Comparison of ENCODE assay signal across 23 mouse cellular contexts in the genomic region with DNA sequence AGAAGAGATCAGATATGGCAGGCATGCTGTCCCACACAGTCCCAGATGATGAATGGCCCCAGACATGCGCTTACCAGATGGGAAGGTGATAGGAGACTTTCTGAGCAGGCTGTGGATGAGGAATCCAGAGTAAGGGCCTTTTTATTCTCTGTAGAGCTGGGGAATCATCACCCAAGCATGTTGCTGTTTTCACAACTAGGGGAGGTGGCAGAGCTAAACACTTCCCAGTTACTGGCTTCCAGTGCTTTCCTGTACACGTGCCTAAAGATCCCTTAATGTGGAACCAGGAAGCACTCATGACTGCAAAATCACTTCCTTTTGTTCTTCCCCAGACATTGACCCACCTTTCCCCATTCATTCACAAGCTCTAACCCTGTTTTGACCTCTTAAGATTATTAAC. TPM values are rescaled to one million over a fixed set of nuclear protein-coding genes. Genes with fewer than 3 reads are reported as not detected.
DNase-seq lines count a peak whose midpoint lies in the region; ATAC-seq and TF ChIP-seq lines count a peak whose summit lies in the region.
"Had no signal": no experiment of that assay in that cellular context is flagged by ENCODE, and none has a peak within 500 bp of the region (broad histone marks: within the 10 kb centered on the region; RNA-seq: fewer than 3 reads in every experiment).

TSS of gene Lce3a (minus strand) at position 101 of the 400 bp plus-strand sequence.

- no peak within 1 kb of the TSS for H3K9ac ChIP-seq in embryonic facial prominence, embryonic 15.5 days
- no peak within 1 kb of the TSS for H3K9ac ChIP-seq in lung, postnatal 0 days (replicated peaks; ENCODE audit: low read depth)
- H3K9ac ChIP-seq in stomach, postnatal 0 days (ENCODE audit: low read length) = no peak within 1 kb of the TSS

- H3K4me3 ChIP-seq in embryonic facial prominence, embryonic 15.5 days (replicated peaks) = no peak within 1 kb of the TSS
- H3K4me3 ChIP-seq in embryonic facial prominence, embryonic 10.5 days = no peak within 1 kb of the TSS
- no peak within 1 kb of the TSS for H3K4me3 ChIP-seq in lung, adult 2 months (replicated peaks; ENCODE audit: extremely low read depth, low read depth, low read length)
- H3K4me3 ChIP-seq in lung, postnatal 0 days (ENCODE audit: low read depth, low read length) = no peak within 1 kb of the TSS
- no peak within 1 kb of the TSS for H3K4me3 ChIP-seq in stomach, postnatal 0 days (ENCODE audit: low read depth, low read length)

- no peaks in the 10 kb centered on the region for H3K36me3 ChIP-seq in embryonic facial prominence, embryonic 15.5 days
- H3K36me3 ChIP-seq in embryonic facial prominence, embryonic 10.5 days (replicated peaks) = no peaks in the 10 kb centered on the region
- H3K36me3 ChIP-seq in lung, postnatal 0 days (ENCODE audit: insufficient read depth, low read length) = no peaks in the 10 kb centered on the region
- no peaks in the 10 kb centered on the region for H3K36me3 ChIP-seq in stomach, postnatal 0 days (ENCODE audit: control insufficient read depth, insufficient read depth, low read length)
- H3K36me3 ChIP-seq: G1E had no signal

- DNase-seq in embryonic facial prominence, embryonic 10.5 days (ENCODE audit: low spot score) = no peak
- no peak for DNase-seq in lung, adult 2 months
- no peak for DNase-seq in lung, postnatal 0 days (ENCODE audit: low spot score)
- DNase-seq in stomach, postnatal 0 days (ENCODE audit: low spot score) = no peak
- no peak for DNase-seq in right cerebral cortex, postnatal 14 days
- DNase-seq: adrenal gland, adult 2 months; adrenal gland, adult 8-10 months; adrenal gland, postnatal 10 days; adrenal gland, postnatal 14 days; adrenal gland, postnatal 25 days; adrenal gland, postnatal 36 days; B cell, adult 2 months; cerebellum, adult 11 months; cerebellum, adult 11-12 months; cerebellum, adult 18-20 months had no signal

- TF ChIP-seq EP300 in lung, postnatal 0 days (IDR thresholded peaks at IDR 0.05) = no peak
- no peak for TF ChIP-seq EP300 in stomach, postnatal 0 days (optimal IDR thresholded peaks at IDR 0.05)

- H3K27ac ChIP-seq in embryonic facial prominence, embryonic 15.5 days (replicated peaks) = no peak within 1 kb of the TSS
- H3K27ac ChIP-seq in embryonic facial prominence, embryonic 10.5 days (replicated peaks) = no peak within 1 kb of the TSS
- no peak within 1 kb of the TSS for H3K27ac ChIP-seq in lung, postnatal 0 days (ENCODE audit: low read length)
- no peak within 1 kb of the TSS for H3K27ac ChIP-seq in stomach, postnatal 0 days (replicated peaks)

- no peaks in the 10 kb centered on the region for H3K27me3 ChIP-seq in embryonic facial prominence, embryonic 15.5 days
- no peaks in the 10 kb centered on the region for H3K27me3 ChIP-seq in embryonic facial prominence, embryonic 10.5 days (replicated peaks; ENCODE audit: low read depth, poor library complexity, severe bottlenecking)
- H3K27me3 ChIP-seq in lung, postnatal 0 days (replicated peaks; ENCODE audit: insufficient read depth, low read length) = no peaks in the 10 kb centered on the region
- H3K27me3 ChIP-seq in stomach, postnatal 0 days (ENCODE audit: control insufficient read depth, insufficient read depth, low read length) = no peaks in the 10 kb centered on the region
- H3K27me3 ChIP-seq: CH12.LX had no signal

- TF ChIP-seq CTCF in lung, adult 2 months (IDR thresholded peaks at IDR 0.05; ENCODE audit: insufficient read depth, low read length) = no peak
- TF ChIP-seq CTCF in lung, postnatal 0 days (IDR thresholded peaks at IDR 0.05) = no peak
- TF ChIP-seq CTCF in stomach, postnatal 0 days (IDR thresholded peaks at IDR 0.05; ENCODE audit: low read depth) = no peak

- H3K9me3 ChIP-seq in embryonic facial prominence, embryonic 15.5 days (replicated peaks) = no peaks in the 10 kb centered on the region
- H3K9me3 ChIP-seq in embryonic facial prominence, embryonic 10.5 days = no peaks in the 10 kb centered on the region
- no peaks in the 10 kb centered on the region for H3K9me3 ChIP-seq in lung, postnatal 0 days (ENCODE audit: low read length)
- no peaks in the 10 kb centered on the region for H3K9me3 ChIP-seq in stomach, postnatal 0 days (ENCODE audit: control insufficient read depth, low read length)
- H3K9me3 ChIP-seq: G1E had no signal

- no peak for TF ChIP-seq POLR2A in lung, adult 2 months (IDR thresholded peaks at IDR 0.05; ENCODE audit: borderline replicate concordance, extremely low read depth, low read depth, low read length)

- no peak for ATAC-seq in embryonic facial prominence, embryonic 15.5 days (ENCODE audit: insufficient number of reproducible peaks, low FRiP score, low TSS enrichment, low read depth)
- ATAC-seq in lung, postnatal 0 days = no peak
- ATAC-seq in stomach, postnatal 0 days (ENCODE audit: low FRiP score, low TSS enrichment) = no peak
- ATAC-seq: activated CD4-positive, CD25-positive, alpha-beta regulatory T cell, adult 4 months; CD4-positive, CD25-positive, alpha-beta regulatory T cell, adult 4 months; Patski had no signal

- H3K4me1 ChIP-seq in embryonic facial prominence, embryonic 15.5 days = no peaks in the 10 kb centered on the region
- H3K4me1 ChIP-seq in embryonic facial prominence, embryonic 10.5 days = no peaks in the 10 kb centered on the region
- H3K4me1 ChIP-seq in lung, adult 2 months (ENCODE audit: control insufficient read depth, insufficient read depth, low read length) = no peaks in the 10 kb centered on the region
- no peaks in the 10 kb centered on the region for H3K4me1 ChIP-seq in lung, postnatal 0 days (ENCODE audit: insufficient read depth, low read depth, low read length)
- no peaks in the 10 kb centered on the region for H3K4me1 ChIP-seq in stomach, postnatal 0 days (replicated peaks; ENCODE audit: control insufficient read depth, insufficient read depth)

- WGBS in embryonic facial prominence, embryonic 15.5 days = 60% methylated on average over 2 of the region's 2 CpGs
- 73% methylated on average over 2 of the region's 2 CpGs for WGBS in embryonic facial prominence, embryonic 10.5 days
- WGBS in lung, adult 2 months = 46% methylated on average over 2 of the region's 2 CpGs
- 40% methylated on average over 2 of the region's 2 CpGs for WGBS in lung, postnatal 0 days
- 50% methylated on average over 2 of the region's 2 CpGs for WGBS in stomach, postnatal 0 days

- H3K4me2 ChIP-seq in embryonic facial prominence, embryonic 15.5 days (replicated peaks) = no peak within 1 kb of the TSS
- no peak within 1 kb of the TSS for H3K4me2 ChIP-seq in lung, postnatal 0 days (replicated peaks; ENCODE audit: low read depth, low read length)
- no peak within 1 kb of the TSS for H3K4me2 ChIP-seq in stomach, postnatal 0 days (replicated peaks; ENCODE audit: low read depth)

RNA-seq across cellular contexts. Expression of gene Lce3a, which starts in this region (rescaled TPM):
- 29.8 and 90.3 TPM in 2 replicates for polyA plus RNA-seq in embryonic facial prominence, embryonic 15.5 days (2015; fragmentation: Nextera tagmentation; extraction: Ambion mirVana)
- not detected in 2 replicates for polyA plus RNA-seq in embryonic facial prominence, embryonic 10.5 days (2016; fragmentation: Nextera tagmentation; extraction: Ambion mirVana)
- polyA plus RNA-seq in lung, adult 2 months (2012; rRNA removed) = 285 TPM in 1 of 2 replicates, not detected in the other
- not detected in 2 replicates for polyA plus RNA-seq in lung, postnatal 0 days (2015; fragmentation: Nextera tagmentation; extraction: Ambion mirVana)
- polyA plus RNA-seq in stomach, postnatal 0 days (2015; fragmentation: Nextera tagmentation; extraction: Ambion mirVana) = 1,230 and 1,305 TPM in 2 replicates
- polyA plus RNA-seq: activated CD4-positive, CD25-positive, alpha-beta regulatory T cell, adult 4 months; adrenal gland, adult 2 months; brain, embryonic 14.5 days; C2C12; CD4-positive, CD25-positive, alpha-beta regulatory T cell, adult 4 months; G1E had no signal
